Mouse (Mus musculus) naive thymus-derived CD4-positive, alpha-beta T cell, adult 2 months (primary cell): ENCODE measurements around the gene Gm17631.
"Not testable (repeated sequence)": the region's sequence is repeated elsewhere in the genome, so short reads cannot be mapped to it uniquely, and the experiment has no call there.

Experiments
- DNase-seq: peaks from one replicate; pipeline ENCODE4 v3.0.0-alpha.2; 2011; ENCODE audit warnings: low read depth

Gene Gm17631

GRCm38 (mm10) chr6:129862349-129862748, at the start of gene Gm17631:
Gene Gm17631, plus strand, starts transcription at chr6:129862649.
- DNase-seq: not testable (repeated sequence)

- DNase-seq: no peak
Measured at GRCm38 (mm10) chr6:129817731-129818130, 44.7 kb upstream of the Gm17631 start.

- DNase-seq: peak; percentile 5
Measured at GRCm38 (mm10) chr6:129824004-129824403, 38.4 kb upstream of the Gm17631 start.

GRCm38 (mm10) chr6:129825559-129825958, 36.9 kb upstream of the Gm17631 start:
- peak; percentile 15 for DNase-seq

GRCm38 (mm10) chr6:129876549-129876948, 14.1 kb downstream of the Gm17631 start, which contains the start of gene Klra17:
Gene Klra17, minus strand, starts transcription at chr6:129876672.
- DNase-seq: no peak

GRCm38 (mm10) chr6:129882525-129882924, 20.1 kb downstream of the Gm17631 start:
- no peak for DNase-seq
